Mouse (Mus musculus): Measurements from ENCODE around the gene Chrdl2. TPM values are rescaled to one million over a fixed set of nuclear protein-coding genes. Genes with fewer than 3 reads are reported as not detected.

Chrdl2 gene
- total and polyA plus RNA-seq, 2 experiments from 2014 or later = 0.67 TPM; not detected in 1

- TF ChIP-seq CTCF (IDR thresholded peaks at IDR 0.05; ENCODE audit: low read depth) = no peak
- Histone ChIP-seq H3K9me3 (ENCODE audit: low read length) (no peaks in the 10 kb centered on the region), H3K36me3 (ENCODE audit: insufficient read depth) (no peaks in the 10 kb centered on the region), H3K4me2 (ENCODE audit: low read depth) (no peak overlapping the region), H3K4me3 (ENCODE audit: low read depth, low read length) (no peak overlapping the region), H3K4me1 (ENCODE audit: insufficient read depth) (no peaks in the 10 kb centered on the region), H3K27ac (ENCODE audit: low read depth, low read length) (no peak overlapping the region), H3K9ac (no peak overlapping the region), H3K27me3 (ENCODE audit: insufficient read depth, low read length) (no peaks in the 10 kb centered on the region)
- no peak for DNase-seq
- no peak for ATAC-seq
- 89% methylated on average over 3 of the region's 3 CpGs for WGBS
These were observed 7.3 kb upstream of the Chrdl2 start for GRCm38 (mm10) chr7:99998668-99999067.

DNA sequence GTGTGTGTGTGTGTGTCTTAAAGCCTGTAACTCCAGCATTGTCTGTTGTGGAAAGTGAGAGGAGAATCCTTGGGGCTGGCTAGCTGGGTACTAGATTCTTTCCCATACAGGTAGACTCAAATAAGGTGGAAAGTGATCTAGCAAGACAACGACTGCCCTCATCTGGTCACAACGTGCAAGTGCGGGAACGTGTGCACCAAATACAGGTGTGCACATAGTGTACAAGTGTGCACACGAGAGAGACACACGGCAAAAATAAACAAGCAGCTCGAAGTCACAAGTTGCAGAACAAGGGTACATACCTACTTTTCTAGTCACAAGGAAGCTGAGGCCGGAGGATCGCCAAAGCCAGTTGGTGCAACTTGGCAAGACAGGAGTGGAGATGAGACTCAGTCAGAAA lies 2.2 kb upstream of the Chrdl2 start:
- H3K27ac ChIP-seq (ENCODE audit: low read depth, low read length) = no peak overlapping the region
- ATAC-seq = no peak
- no peak overlapping the region for H3K4me3 ChIP-seq (ENCODE audit: low read depth, low read length)
- H3K9ac ChIP-seq = no peak overlapping the region
- peak; percentile 55 for TF ChIP-seq CTCF (IDR thresholded peaks at IDR 0.05; ENCODE audit: low read depth)
- H3K36me3 ChIP-seq (ENCODE audit: insufficient read depth) = no peaks in the 10 kb centered on the region
- no peaks in the 10 kb centered on the region for H3K4me1 ChIP-seq (ENCODE audit: insufficient read depth)
- no peak overlapping the region for H3K4me2 ChIP-seq (ENCODE audit: low read depth)
- peak; percentile 35 for DNase-seq
- 61% methylated on average over 9 of the region's 9 CpGs for WGBS
- H3K27me3 ChIP-seq (ENCODE audit: insufficient read depth, low read length) = peaks cover 31% of the 10 kb centered on the region
- H3K9me3 ChIP-seq (ENCODE audit: low read length) = no peaks in the 10 kb centered on the region

DNA sequence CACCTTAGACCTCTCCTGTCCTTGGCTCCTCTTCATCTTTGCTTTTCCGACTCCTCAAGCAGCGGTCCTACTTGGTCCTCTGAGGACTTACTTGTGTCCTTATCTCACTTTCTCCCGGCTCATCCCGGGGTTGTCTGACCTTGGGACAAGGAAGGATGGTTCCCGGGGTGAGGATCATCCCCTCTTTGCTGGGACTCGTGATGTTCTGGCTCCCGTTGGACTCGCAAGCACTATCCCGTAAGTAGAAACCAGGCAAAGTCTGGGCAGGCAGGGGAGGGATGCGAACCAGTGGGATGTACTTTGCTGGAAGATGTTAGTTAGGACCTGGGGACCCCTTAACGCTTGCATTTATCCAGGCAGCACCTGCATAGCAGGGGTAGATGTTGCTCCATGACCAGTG lies 439 bp downstream of the Chrdl2 start:
- Histone ChIP-seq H3K36me3 (ENCODE audit: insufficient read depth) (no peaks in the 10 kb centered on the region), H3K4me1 (ENCODE audit: insufficient read depth) (no peaks in the 10 kb centered on the region), H3K9me3 (ENCODE audit: low read length) (no peaks in the 10 kb centered on the region), H3K4me2 (ENCODE audit: low read depth) (peak overlapping the region; percentile 88), H3K27me3 (ENCODE audit: insufficient read depth, low read length) (peaks cover 35% of the 10 kb centered on the region), H3K9ac (no peak overlapping the region), H3K27ac (ENCODE audit: low read depth, low read length) (no peak overlapping the region), H3K4me3 (ENCODE audit: low read depth, low read length) (peak overlapping the region; percentile 41)
- ATAC-seq = no peak
- DNase-seq = no peak
- TF ChIP-seq CTCF (IDR thresholded peaks at IDR 0.05; ENCODE audit: low read depth) = no peak
- 3% methylated on average over 11 of the region's 11 CpGs for WGBS

DNA sequence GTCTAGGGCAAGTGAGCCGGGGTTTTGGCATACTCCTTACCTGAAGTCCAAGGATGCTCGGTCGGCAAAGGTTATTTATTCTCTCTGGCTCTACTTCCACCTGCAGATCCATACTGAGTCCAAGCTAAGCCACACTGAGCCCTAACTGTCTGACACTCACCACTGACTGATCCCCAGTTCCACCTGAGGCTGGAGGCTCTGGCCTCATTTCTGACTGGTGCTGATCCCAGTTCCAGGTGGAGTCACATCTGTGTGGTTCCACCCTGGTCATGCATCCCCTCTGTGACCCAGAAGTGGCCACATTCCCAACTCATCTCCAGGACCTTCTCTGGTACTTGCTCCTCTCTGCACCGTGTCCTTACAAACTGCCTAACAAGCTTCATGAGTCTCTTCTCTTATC lies 2.8 kb downstream of the Chrdl2 start:
- TF ChIP-seq CTCF (IDR thresholded peaks at IDR 0.05; ENCODE audit: low read depth) = no peak
- H3K27me3 ChIP-seq (ENCODE audit: insufficient read depth, low read length) = peaks cover 35% of the 10 kb centered on the region
- H3K4me3 ChIP-seq (ENCODE audit: low read depth, low read length) = no peak overlapping the region
- no peaks in the 10 kb centered on the region for H3K36me3 ChIP-seq (ENCODE audit: insufficient read depth)
- H3K9ac ChIP-seq = no peak overlapping the region
- no peak overlapping the region for H3K27ac ChIP-seq (ENCODE audit: low read depth, low read length)
- no peaks in the 10 kb centered on the region for H3K9me3 ChIP-seq (ENCODE audit: low read length)
- ATAC-seq = no peak
- WGBS = 90% methylated on average over 4 of the region's 4 CpGs
- H3K4me1 ChIP-seq (ENCODE audit: insufficient read depth) = no peaks in the 10 kb centered on the region
- no peak for DNase-seq
- no peak overlapping the region for H3K4me2 ChIP-seq (ENCODE audit: low read depth)

GRCm38 (mm10) chr7:100009640-100010039 lies 3.7 kb downstream of the Chrdl2 start:
- ATAC-seq (no peak), DNase-seq (peak; percentile 60)
- 13% methylated on average over 11 of the region's 11 CpGs for WGBS
- H3K4me2 ChIP-seq (ENCODE audit: low read depth) = no peak overlapping the region
- H3K9ac ChIP-seq = no peak overlapping the region
- no peaks in the 10 kb centered on the region for H3K36me3 ChIP-seq (ENCODE audit: insufficient read depth)
- no peak overlapping the region for H3K4me3 ChIP-seq (ENCODE audit: low read depth, low read length)
- peak; percentile 79 for TF ChIP-seq CTCF (IDR thresholded peaks at IDR 0.05; ENCODE audit: low read depth)
- H3K9me3 ChIP-seq (ENCODE audit: low read length) = no peaks in the 10 kb centered on the region
- no peaks in the 10 kb centered on the region for H3K4me1 ChIP-seq (ENCODE audit: insufficient read depth)
- H3K27me3 ChIP-seq (ENCODE audit: insufficient read depth, low read length) = peaks cover 35% of the 10 kb centered on the region
- H3K27ac ChIP-seq (ENCODE audit: low read depth, low read length) = no peak overlapping the region

DNA sequence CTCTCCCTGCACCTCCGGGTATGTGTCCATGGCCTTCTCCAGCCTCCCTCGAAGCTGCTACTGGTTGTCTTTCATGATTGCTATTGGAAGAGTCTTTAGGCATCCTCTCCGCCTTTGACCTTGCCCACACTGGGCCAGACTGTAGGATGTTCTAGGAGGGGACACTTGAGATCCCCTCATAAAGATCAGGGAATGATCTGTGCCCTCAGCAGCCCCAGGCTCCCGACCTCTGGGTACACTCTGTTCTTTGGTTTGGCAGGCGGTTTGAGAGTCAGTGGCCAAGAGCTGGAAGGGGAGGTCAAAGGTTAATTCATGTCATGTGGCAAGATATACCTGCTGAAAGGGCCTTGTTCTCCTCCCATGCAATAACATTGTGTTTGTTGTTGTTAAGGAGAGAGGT lies 4.7 kb downstream of the Chrdl2 start:
- peaks cover 29% of the 10 kb centered on the region for H3K27me3 ChIP-seq (ENCODE audit: insufficient read depth, low read length)
- WGBS = 71% methylated on average over 5 of the region's 5 CpGs
- no peak overlapping the region for H3K27ac ChIP-seq (ENCODE audit: low read depth, low read length)
- no peak for ATAC-seq
- no peak overlapping the region for H3K4me3 ChIP-seq (ENCODE audit: low read depth, low read length)
- H3K4me1 ChIP-seq (ENCODE audit: insufficient read depth) = no peaks in the 10 kb centered on the region
- no peak for DNase-seq
- H3K9me3 ChIP-seq (ENCODE audit: low read length) = no peaks in the 10 kb centered on the region
- no peak overlapping the region for H3K4me2 ChIP-seq (ENCODE audit: low read depth)
- H3K36me3 ChIP-seq (ENCODE audit: insufficient read depth) = no peaks in the 10 kb centered on the region
- no peak for TF ChIP-seq CTCF (IDR thresholded peaks at IDR 0.05; ENCODE audit: low read depth)
- H3K9ac ChIP-seq = no peak overlapping the region

DNA sequence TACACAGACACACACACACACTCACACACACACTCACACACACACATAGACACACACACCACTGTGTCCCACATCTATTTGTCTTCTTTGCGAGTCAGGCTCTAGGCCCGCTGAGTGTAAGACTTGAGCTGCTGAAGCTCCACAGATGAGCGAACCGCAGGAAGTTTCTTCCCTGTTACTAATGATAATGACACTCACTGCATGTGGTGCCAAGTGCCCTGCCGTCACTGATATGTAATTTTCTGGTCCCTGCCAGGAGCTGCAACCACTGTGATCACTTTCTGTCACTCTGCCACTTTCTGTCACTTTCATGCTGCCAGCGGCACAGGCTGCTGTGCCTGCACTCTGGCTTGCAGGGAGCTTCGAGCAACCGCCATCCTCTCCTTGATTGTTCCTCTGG lies 6.1 kb downstream of the Chrdl2 start:
- H3K4me3 ChIP-seq (ENCODE audit: low read depth, low read length) = no peak overlapping the region
- ATAC-seq (peak; percentile 70), DNase-seq (peak; percentile 41)
- no peaks in the 10 kb centered on the region for H3K4me1 ChIP-seq (ENCODE audit: insufficient read depth)
- no peaks in the 10 kb centered on the region for H3K36me3 ChIP-seq (ENCODE audit: insufficient read depth)
- H3K9ac ChIP-seq = no peak overlapping the region
- WGBS = 51% methylated on average over 8 of the region's 8 CpGs
- H3K27me3 ChIP-seq (ENCODE audit: insufficient read depth, low read length) = peaks cover 20% of the 10 kb centered on the region
- no peak for TF ChIP-seq CTCF (IDR thresholded peaks at IDR 0.05; ENCODE audit: low read depth)
- H3K9me3 ChIP-seq (ENCODE audit: low read length) = no peaks in the 10 kb centered on the region
- no peak overlapping the region for H3K4me2 ChIP-seq (ENCODE audit: low read depth)
- H3K27ac ChIP-seq (ENCODE audit: low read depth, low read length) = no peak overlapping the region

- no peak overlapping the region for H3K27ac ChIP-seq (ENCODE audit: low read depth, low read length)
These were observed 6.5 kb downstream of the Chrdl2 start for GRCm38 (mm10) chr7:100012515-100012914.

More at GRCm38 (mm10) chr7:100012515-100012914, 6.5 kb downstream of the Chrdl2 start:
- TF ChIP-seq CTCF (IDR thresholded peaks at IDR 0.05; ENCODE audit: low read depth) = no peak
- 74% methylated on average over 6 of the region's 6 CpGs for WGBS
- H3K36me3 ChIP-seq (ENCODE audit: insufficient read depth) = no peaks in the 10 kb centered on the region
- H3K9me3 ChIP-seq (ENCODE audit: low read length) = no peaks in the 10 kb centered on the region
- no peak overlapping the region for H3K9ac ChIP-seq
- DNase-seq (no peak), ATAC-seq (no peak)
- no peak overlapping the region for H3K4me2 ChIP-seq (ENCODE audit: low read depth)
- no peak overlapping the region for H3K4me3 ChIP-seq (ENCODE audit: low read depth, low read length)
- H3K27me3 ChIP-seq (ENCODE audit: insufficient read depth, low read length) = peaks cover 15% of the 10 kb centered on the region
- H3K4me1 ChIP-seq (ENCODE audit: insufficient read depth) = no peaks in the 10 kb centered on the region

All from forebrain, postnatal 0 days (tissue).